Mouse (Mus musculus): Measurements from ENCODE around the gene Med23. TPM values are rescaled to one million over a fixed set of nuclear protein-coding genes. Genes with fewer than 3 reads are reported as not detected.

Med23 gene
- polyA plus RNA-seq, 1 experiment from 2014 or later, result 27.9 TPM

- H3K9ac ChIP-seq (ENCODE audit: low read length), result no peak overlapping the region
- no peak for DNase-seq (ENCODE audit: low spot score)
- ATAC-seq, result no peak
- no peak overlapping the region for H3K27ac ChIP-seq (ENCODE audit: low read depth, low read length)
- H3K4me3 ChIP-seq (ENCODE audit: low read depth, low read length), result no peak overlapping the region
- H3K36me3 ChIP-seq (ENCODE audit: control insufficient read depth, insufficient read depth, low read length), result no peaks in the 10 kb centered on the region
- H3K4me1 ChIP-seq (ENCODE audit: control insufficient read depth, insufficient read depth, low read length), result no peaks in the 10 kb centered on the region
- no peaks in the 10 kb centered on the region for H3K27me3 ChIP-seq (replicated peaks; ENCODE audit: control insufficient read depth, insufficient read depth, low read length)
- H3K9me3 ChIP-seq (replicated peaks; ENCODE audit: control insufficient read depth, low read length), result no peaks in the 10 kb centered on the region
- H3K4me2 ChIP-seq (ENCODE audit: low read length), result no peak overlapping the region
- WGBS, result 70% methylated on average over 2 of the region's 2 CpGs
Observed at GRCm38 (mm10) chr10:24841998-24842397, 27.8 kb upstream of the Med23 start.

GRCm38 (mm10) chr10:24842676-24843075, 27.1 kb upstream of the Med23 start, which contains the start of gene Enpp3:
Gene Enpp3 (minus strand): TSS chr10:24842823.
- WGBS, result 90% methylated on average over 1 of the region's 1 CpGs
- no peak for DNase-seq (ENCODE audit: low spot score)
- no peak within 1 kb of the TSS for H3K4me2 ChIP-seq (ENCODE audit: low read length)

GRCm38 (mm10) chr10:24863146-24863545, 6.6 kb upstream of the Med23 start:
- DNase-seq (ENCODE audit: low spot score) (no peak), ATAC-seq (no peak)
- Histone ChIP-seq H3K27ac (ENCODE audit: low read depth, low read length) (no peak overlapping the region), H3K4me2 (ENCODE audit: low read length) (no peak overlapping the region), H3K4me1 (ENCODE audit: control insufficient read depth, insufficient read depth, low read length) (no peaks in the 10 kb centered on the region), H3K36me3 (ENCODE audit: control insufficient read depth, insufficient read depth, low read length) (no peaks in the 10 kb centered on the region), H3K27me3 (replicated peaks; ENCODE audit: control insufficient read depth, insufficient read depth, low read length) (no peaks in the 10 kb centered on the region), H3K4me3 (ENCODE audit: low read depth, low read length) (no peak overlapping the region), H3K9ac (ENCODE audit: low read length) (no peak overlapping the region), H3K9me3 (replicated peaks; ENCODE audit: control insufficient read depth, low read length) (no peaks in the 10 kb centered on the region)
- WGBS, result 64% methylated on average over 2 of the region's 2 CpGs

More at GRCm38 (mm10) chr10:24842676-24843075, 27.1 kb upstream of the Med23 start, which contains the start of gene Enpp3:
- Histone ChIP-seq H3K9ac (ENCODE audit: low read length) (no peak within 1 kb of the TSS), H3K36me3 (ENCODE audit: control insufficient read depth, insufficient read depth, low read length) (no peaks in the 10 kb centered on the region), H3K9me3 (replicated peaks; ENCODE audit: control insufficient read depth, low read length) (no peaks in the 10 kb centered on the region), H3K4me1 (ENCODE audit: control insufficient read depth, insufficient read depth, low read length) (no peaks in the 10 kb centered on the region), H3K27ac (ENCODE audit: low read depth, low read length) (no peak within 1 kb of the TSS), H3K27me3 (replicated peaks; ENCODE audit: control insufficient read depth, insufficient read depth, low read length) (no peaks in the 10 kb centered on the region), H3K4me3 (ENCODE audit: low read depth, low read length) (no peak within 1 kb of the TSS)
- ATAC-seq, result no peak

- Histone ChIP-seq H3K4me1 (ENCODE audit: control insufficient read depth, insufficient read depth, low read length) (no peaks in the 10 kb centered on the region), H3K4me3 (ENCODE audit: low read depth, low read length) (no peak overlapping the region), H3K4me2 (ENCODE audit: low read length) (no peak overlapping the region), H3K27ac (ENCODE audit: low read depth, low read length) (no peak overlapping the region), H3K36me3 (ENCODE audit: control insufficient read depth, insufficient read depth, low read length) (no peaks in the 10 kb centered on the region), H3K27me3 (replicated peaks; ENCODE audit: control insufficient read depth, insufficient read depth, low read length) (no peaks in the 10 kb centered on the region), H3K9ac (ENCODE audit: low read length) (no peak overlapping the region), H3K9me3 (replicated peaks; ENCODE audit: control insufficient read depth, low read length) (no peaks in the 10 kb centered on the region)
- no peak for DNase-seq (ENCODE audit: low spot score)
- no peak for ATAC-seq
- 75% methylated on average over 6 of the region's 6 CpGs for WGBS
Observed at GRCm38 (mm10) chr10:24864434-24864833, 5.4 kb upstream of the Med23 start.

GRCm38 (mm10) chr10:24873624-24874023, 3.8 kb downstream of the Med23 start:
- WGBS, result 81% methylated on average over 4 of the region's 4 CpGs
- no peak overlapping the region for H3K4me2 ChIP-seq (ENCODE audit: low read length)
- peaks cover 3% of the 10 kb centered on the region; the same call in 1 of the 2 replicates for H3K4me1 ChIP-seq (ENCODE audit: control insufficient read depth, insufficient read depth, low read length)
- H3K27ac ChIP-seq (ENCODE audit: low read depth, low read length), result no peak overlapping the region
- ATAC-seq, result no peak
- no peak for DNase-seq (ENCODE audit: low spot score)
- no peaks in the 10 kb centered on the region for H3K27me3 ChIP-seq (replicated peaks; ENCODE audit: control insufficient read depth, insufficient read depth, low read length)
- no peak overlapping the region for H3K4me3 ChIP-seq (ENCODE audit: low read depth, low read length)
- peaks cover 65% of the 10 kb centered on the region for H3K36me3 ChIP-seq (ENCODE audit: control insufficient read depth, insufficient read depth, low read length)
- H3K9ac ChIP-seq (ENCODE audit: low read length), result no peak overlapping the region
- H3K9me3 ChIP-seq (replicated peaks; ENCODE audit: control insufficient read depth, low read length), result no peaks in the 10 kb centered on the region

- ATAC-seq, result 0 out of 2 replicates have a peak, but pooled peaks have one; percentile 50
Observed at GRCm38 (mm10) chr10:24886008-24886407, 16.2 kb downstream of the Med23 start.

GRCm38 (mm10) chr10:24888343-24888742, 18.6 kb downstream of the Med23 start:
- Histone ChIP-seq H3K27me3 (replicated peaks; ENCODE audit: control insufficient read depth, insufficient read depth, low read length) (no peaks in the 10 kb centered on the region), H3K27ac (ENCODE audit: low read depth, low read length) (no peak overlapping the region), H3K4me1 (ENCODE audit: control insufficient read depth, insufficient read depth, low read length) (no peaks in the 10 kb centered on the region), H3K4me2 (ENCODE audit: low read length) (no peak overlapping the region), H3K36me3 (ENCODE audit: control insufficient read depth, insufficient read depth, low read length) (peaks cover 83% of the 10 kb centered on the region), H3K9me3 (replicated peaks; ENCODE audit: control insufficient read depth, low read length) (no peaks in the 10 kb centered on the region), H3K9ac (ENCODE audit: low read length) (no peak overlapping the region), H3K4me3 (ENCODE audit: low read depth, low read length) (no peak overlapping the region)
- ATAC-seq (no peak), DNase-seq (ENCODE audit: low spot score) (no peak)
- WGBS, result 94% methylated on average over 7 of the region's 7 CpGs

More at GRCm38 (mm10) chr10:24886008-24886407, 16.2 kb downstream of the Med23 start:
- H3K27ac ChIP-seq (ENCODE audit: low read depth, low read length), result no peak overlapping the region
- H3K4me2 ChIP-seq (ENCODE audit: low read length), result no peak overlapping the region
- no peak overlapping the region for H3K4me3 ChIP-seq (ENCODE audit: low read depth, low read length)
- H3K27me3 ChIP-seq (replicated peaks; ENCODE audit: control insufficient read depth, insufficient read depth, low read length), result no peaks in the 10 kb centered on the region
- H3K36me3 ChIP-seq (ENCODE audit: control insufficient read depth, insufficient read depth, low read length), result peaks cover 89% of the 10 kb centered on the region
- DNase-seq (ENCODE audit: low spot score), result peak; percentile 24
- no peaks in the 10 kb centered on the region for H3K4me1 ChIP-seq (ENCODE audit: control insufficient read depth, insufficient read depth, low read length)
- WGBS, result 85% methylated on average over 9 of the region's 9 CpGs
- no peaks in the 10 kb centered on the region for H3K9me3 ChIP-seq (replicated peaks; ENCODE audit: control insufficient read depth, low read length)
- no peak overlapping the region for H3K9ac ChIP-seq (ENCODE audit: low read length)

- Histone ChIP-seq H3K4me2 (ENCODE audit: low read length) (no peak overlapping the region), H3K36me3 (ENCODE audit: control insufficient read depth, insufficient read depth, low read length) (peaks cover 86% of the 10 kb centered on the region), H3K27ac (ENCODE audit: low read depth, low read length) (no peak overlapping the region), H3K27me3 (replicated peaks; ENCODE audit: control insufficient read depth, insufficient read depth, low read length) (no peaks in the 10 kb centered on the region), H3K9ac (ENCODE audit: low read length) (no peak overlapping the region), H3K9me3 (replicated peaks; ENCODE audit: control insufficient read depth, low read length) (no peaks in the 10 kb centered on the region), H3K4me3 (ENCODE audit: low read depth, low read length) (no peak overlapping the region), H3K4me1 (ENCODE audit: control insufficient read depth, insufficient read depth, low read length) (no peaks in the 10 kb centered on the region)
- WGBS, result 87% methylated on average over 8 of the region's 8 CpGs
- DNase-seq (ENCODE audit: low spot score), result no peak
- ATAC-seq, result no peak
Observed at GRCm38 (mm10) chr10:24895927-24896326, 26.1 kb downstream of the Med23 start.

- Histone ChIP-seq H3K9ac (ENCODE audit: low read length) (no peak overlapping the region), H3K36me3 (ENCODE audit: control insufficient read depth, insufficient read depth, low read length) (peaks cover 95% of the 10 kb centered on the region), H3K9me3 (replicated peaks; ENCODE audit: control insufficient read depth, low read length) (no peaks in the 10 kb centered on the region), H3K27ac (ENCODE audit: low read depth, low read length) (no peak overlapping the region), H3K27me3 (replicated peaks; ENCODE audit: control insufficient read depth, insufficient read depth, low read length) (no peaks in the 10 kb centered on the region), H3K4me3 (ENCODE audit: low read depth, low read length) (no peak overlapping the region), H3K4me1 (ENCODE audit: control insufficient read depth, insufficient read depth, low read length) (no peaks in the 10 kb centered on the region), H3K4me2 (ENCODE audit: low read length) (no peak overlapping the region)
- WGBS, result 91% methylated on average over 10 of the region's 10 CpGs
- DNase-seq (ENCODE audit: low spot score) (no peak), ATAC-seq (no peak)
Observed at GRCm38 (mm10) chr10:24905627-24906026, 35.8 kb downstream of the Med23 start.

All from forebrain, embryonic 14.5 days (tissue).